Mouse (Mus musculus) heart, adult 18-20 months (tissue): ENCODE measurements at regions not wholly inside any gene's neighbourhood (a gene's known extent, or its start where the extent isn't known, plus 50 kb on each side); places are given as distances from the start of the nearest gene placed in this dataset.
A peak's percentile ranks its signal among the peaks of the same experiment; 100 is the strongest.
"Not testable (repeated sequence)": the region's sequence is repeated elsewhere in the genome, so short reads cannot be mapped to it uniquely, and the experiment has no call there.

Source experiments
- DNase-seq, 2 experiments: peaks; one replicate each; pipeline ENCODE4 v3.0.0; 2021 to 2022; ENCODE audit warnings: mixed read lengths in 1 of 2

- DNase-seq: no peak
Measured at GRCm38 (mm10) chr16:8246445-8246844, 178.5 kb downstream of the Tmem114 start.

GRCm38 (mm10) chr16:8245612-8246011, 179.3 kb downstream of the Tmem114 start:
- no peak for DNase-seq

- no peak for DNase-seq
Measured at GRCm38 (mm10) chr16:8234351-8234750, 190.6 kb downstream of the Tmem114 start.

- DNase-seq: peak; percentile 49 to 74
Measured at GRCm38 (mm10) chr16:8232079-8232478, 192.9 kb downstream of the Tmem114 start.

- no peak for DNase-seq
Measured at GRCm38 (mm10) chr16:8223625-8224300, 201.2 kb downstream of the Tmem114 start.

GRCm38 (mm10) chr16:8208251-8209181, 216.4 kb downstream of the Tmem114 start:
- peak; percentile 69 to 87 for DNase-seq

- DNase-seq: no peak
Measured at GRCm38 (mm10) chr16:8205014-8205413, 219.9 kb downstream of the Tmem114 start.

GRCm38 (mm10) chr16:8201306-8201705, 223.6 kb downstream of the Tmem114 start:
- DNase-seq: no peak

- no peak for DNase-seq
Measured at GRCm38 (mm10) chr16:8198771-8199562, 226.0 kb downstream of the Tmem114 start.

GRCm38 (mm10) chr16:8189472-8190240, 235.3 kb downstream of the Tmem114 start:
- DNase-seq: peak; percentile 22 to 52

GRCm38 (mm10) chr16:8189071-8189470, 235.9 kb downstream of the Tmem114 start:
- peak; percentile 24 to 53 for DNase-seq

GRCm38 (mm10) chr16:8188505-8188904, 236.4 kb downstream of the Tmem114 start:
- DNase-seq: peak in 1 of 2 experiments; percentile 33

- no peak for DNase-seq
Measured at GRCm38 (mm10) chr16:8184781-8185180, 240.2 kb downstream of the Tmem114 start.

GRCm38 (mm10) chr16:8178946-8179345, 246.0 kb downstream of the Tmem114 start:
- DNase-seq: peak; percentile 5 to 7

- not testable (repeated sequence) for DNase-seq
Measured at GRCm38 (mm10) chr16:8177226-8177625, 247.7 kb downstream of the Tmem114 start.

GRCm38 (mm10) chr16:8176126-8176525, 248.8 kb downstream of the Tmem114 start:
- DNase-seq: no peak
